Mouse (Mus musculus): ENCODE results near the gene Acox3.

Gene Acox3

GRCm38 (mm10) chr5:35609381-35609780, 26.5 kb downstream of the Acox3 start:
- in situ Hi-C loops (cut with MboI, MseI), result loop anchor here in 1 of 2 experiments (10.0 kb wide), 1 partner anchor 255 kb away; no protein-coding TSS in a partner anchor

GRCm38 (mm10) chr5:35609971-35610370, 27.1 kb downstream of the Acox3 start:
- in situ Hi-C loops (cut with MboI, MseI), result loop anchor here in 1 of 2 experiments (10.0 kb wide), 1 partner anchor 255 kb away; no protein-coding TSS in a partner anchor

- in situ Hi-C loops (cut with MboI, MseI), result no loop called here
Observed at GRCm38 (mm10) chr5:35610381-35610780, 27.5 kb downstream of the Acox3 start.

GRCm38 (mm10) chr5:35611170-35611569, 28.3 kb downstream of the Acox3 start:
- in situ Hi-C loops (cut with MboI, MseI), result no loop called here

- in situ Hi-C loops (cut with MboI, MseI), result no loop called here
Observed at GRCm38 (mm10) chr5:35611900-35612299, 29.1 kb downstream of the Acox3 start.

GRCm38 (mm10) chr5:35612722-35613121, 29.9 kb downstream of the Acox3 start:
- in situ Hi-C loops (cut with MboI, MseI), result no loop called here

GRCm38 (mm10) chr5:35616943-35617342, 34.1 kb downstream of the Acox3 start:
- in situ Hi-C loops (cut with MboI, MseI), result no loop called here

- in situ Hi-C loops (cut with MboI, MseI), result no loop called here
Observed at GRCm38 (mm10) chr5:35621114-35621513, 38.3 kb downstream of the Acox3 start.

GRCm38 (mm10) chr5:35623831-35624230, 41.0 kb downstream of the Acox3 start:
- in situ Hi-C loops (cut with MboI, MseI), result no loop called here

GRCm38 (mm10) chr5:35624751-35625239, 42.0 kb downstream of the Acox3 start:
- in situ Hi-C loops (cut with MboI, MseI), result no loop called here

- in situ Hi-C loops (cut with MboI, MseI), result no loop called here
Observed at GRCm38 (mm10) chr5:35626408-35626807, 43.6 kb downstream of the Acox3 start.

- in situ Hi-C loops (cut with MboI, MseI), result no loop called here
Observed at GRCm38 (mm10) chr5:35627307-35627840, 44.5 kb downstream of the Acox3 start.

GRCm38 (mm10) chr5:35628685-35629084, 45.8 kb downstream of the Acox3 start:
- in situ Hi-C loops (cut with MboI, MseI), result no loop called here

- in situ Hi-C loops (cut with MboI, MseI), result no loop called here
Observed at GRCm38 (mm10) chr5:35629333-35629732, 46.5 kb downstream of the Acox3 start.

- in situ Hi-C loops (cut with MboI, MseI), result no loop called here
Observed at GRCm38 (mm10) chr5:35630706-35631105, 47.9 kb downstream of the Acox3 start.

- in situ Hi-C loops (cut with MboI, MseI), result no loop called here
Observed at GRCm38 (mm10) chr5:35631224-35631623, 48.4 kb downstream of the Acox3 start.

- in situ Hi-C loops (cut with MboI, MseI), result no loop called here
Observed at GRCm38 (mm10) chr5:35631755-35632154, 48.9 kb downstream of the Acox3 start.

- in situ Hi-C loops (cut with MboI, MseI), result no loop called here
Observed at GRCm38 (mm10) chr5:35632841-35633240, 50.0 kb downstream of the Acox3 start.

- in situ Hi-C loops (cut with MboI, MseI), result no loop called here
Observed at GRCm38 (mm10) chr5:35636016-35636415, 53.2 kb downstream of the Acox3 start.

GRCm38 (mm10) chr5:35641961-35642584, 59.2 kb downstream of the Acox3 start:
- in situ Hi-C loops (cut with MboI, MseI), result no loop called here

- in situ Hi-C loops (cut with MboI, MseI), result no loop called here
Observed at GRCm38 (mm10) chr5:35643401-35644048, 60.7 kb downstream of the Acox3 start.

GRCm38 (mm10) chr5:35644082-35644481, 61.2 kb downstream of the Acox3 start:
- in situ Hi-C loops (cut with MboI, MseI), result no loop called here
